In the genomic region with DNA sequence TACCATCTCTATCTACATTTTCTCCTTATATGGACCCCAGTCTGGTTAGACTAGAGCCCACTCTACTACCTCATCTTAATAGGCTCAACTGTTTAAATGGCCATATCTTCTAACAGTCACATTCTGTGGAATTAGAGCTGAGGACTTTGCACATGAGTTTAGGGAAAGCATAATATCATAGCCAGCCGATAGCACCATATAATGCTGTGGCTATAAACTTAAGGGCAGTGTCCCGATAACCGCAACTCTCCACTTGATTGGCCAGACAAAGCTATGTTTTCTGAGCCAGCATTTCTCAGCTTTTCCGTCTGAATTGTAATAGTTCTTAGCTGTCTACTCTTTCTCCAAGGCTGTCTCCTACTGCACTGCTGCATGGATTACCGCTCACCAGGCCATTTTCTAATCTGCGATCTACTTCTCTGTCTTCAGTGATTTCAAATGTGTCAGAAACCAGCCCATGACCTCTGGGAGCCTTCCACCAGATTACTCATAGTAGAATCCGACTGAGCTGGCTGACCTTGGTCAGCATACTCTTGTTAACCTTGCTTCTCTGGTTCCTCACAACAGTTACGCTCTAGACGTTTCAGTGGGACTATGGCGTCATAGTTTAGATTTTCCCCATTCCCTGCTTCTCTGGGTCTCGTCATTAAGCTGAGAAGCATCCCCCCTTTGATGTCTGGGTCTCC, we compare ENCODE assay signal across 26 mouse cellular contexts.
DNase-seq lines count a peak whose midpoint lies in the region; ATAC-seq and TF ChIP-seq lines count a peak whose summit lies in the region.
"Had no signal": no experiment of that assay in that cellular context is flagged by ENCODE, and none has a peak within 500 bp of the region (broad histone marks: within the 10 kb centered on the region; RNA-seq: fewer than 3 reads in every experiment).

No protein-coding gene starts in this region.

- H3K4me2 ChIP-seq in forebrain, embryonic 14.5 days (ENCODE audit: low read length) = no peak overlapping the region
- H3K4me2 ChIP-seq: heart, embryonic 13.5 days; limb, embryonic 12.5 days; liver, embryonic 15.5 days; lung, embryonic 14.5 days; neural tube, embryonic 15.5 days had no signal

- WGBS in small intestine, adult 2 months = 65% methylated on average over 11 of the region's 11 CpGs
- WGBS in forebrain, embryonic 14.5 days = 86% methylated on average over 11 of the region's 11 CpGs

- H3K4me1 ChIP-seq in small intestine, adult 2 months (ENCODE audit: control insufficient read depth, insufficient read depth, insufficient read length, low read length) = peaks cover 12% of the 10 kb centered on the region; the same call in 1 of the 2 replicates
- no peaks in the 10 kb centered on the region for H3K4me1 ChIP-seq in forebrain, embryonic 14.5 days (ENCODE audit: control insufficient read depth, insufficient read depth, low read length)
- H3K4me1 ChIP-seq: heart, embryonic 13.5 days; hindbrain, embryonic 10.5 days; limb, embryonic 12.5 days; liver, embryonic 15.5 days; neural tube, embryonic 15.5 days had no signal

- no peak for TF ChIP-seq CTCF in small intestine, adult 2 months (IDR thresholded peaks at IDR 0.05; ENCODE audit: extremely low read depth, insufficient read length, insufficient replicate concordance, low read depth, low read length)

- no peaks in the 10 kb centered on the region for H3K9me3 ChIP-seq in forebrain, embryonic 14.5 days (replicated peaks; ENCODE audit: control insufficient read depth, low read length)
- H3K9me3 ChIP-seq: heart, embryonic 13.5 days; hindbrain, embryonic 10.5 days; limb, embryonic 12.5 days; liver, embryonic 15.5 days; neural tube, embryonic 15.5 days had no signal

- no peaks in the 10 kb centered on the region for H3K36me3 ChIP-seq in small intestine, adult 2 months (ENCODE audit: control insufficient read depth, insufficient read depth, low read length)
- H3K36me3 ChIP-seq in forebrain, embryonic 14.5 days (ENCODE audit: control insufficient read depth, insufficient read depth, low read length) = no peaks in the 10 kb centered on the region
- H3K36me3 ChIP-seq: heart, embryonic 13.5 days; hindbrain, embryonic 10.5 days; limb, embryonic 12.5 days; liver, embryonic 15.5 days; neural tube, embryonic 15.5 days had no signal

- no peak overlapping the region for H3K4me3 ChIP-seq in small intestine, adult 2 months (ENCODE audit: low read depth, low read length)
- H3K4me3 ChIP-seq in forebrain, embryonic 14.5 days (ENCODE audit: low read depth, low read length) = no peak overlapping the region
- H3K4me3 ChIP-seq: erythroblast, embryonic 14.5 days; heart, embryonic 13.5 days; hindbrain, embryonic 10.5 days; limb, embryonic 12.5 days; liver, embryonic 15.5 days; neural tube, embryonic 15.5 days had no signal

- H3K9ac ChIP-seq in forebrain, embryonic 14.5 days (ENCODE audit: low read length) = no peak overlapping the region
- H3K9ac ChIP-seq: forebrain, postnatal 0 days; heart, embryonic 13.5 days; limb, embryonic 12.5 days; liver, embryonic 15.5 days; lung, embryonic 14.5 days; neural tube, embryonic 15.5 days had no signal

- ATAC-seq in forebrain, embryonic 14.5 days = no peak
- ATAC-seq: forebrain, postnatal 0 days; hindbrain, embryonic 16.5 days had no signal

- TF ChIP-seq POLR2A in small intestine, adult 2 months (IDR thresholded peaks at IDR 0.05; ENCODE audit: low read depth, low read length) = no peak

- H3K27me3 ChIP-seq in small intestine, adult 2 months (ENCODE audit: control insufficient read depth, insufficient read depth, low read length) = no peaks in the 10 kb centered on the region
- H3K27me3 ChIP-seq in forebrain, embryonic 14.5 days (replicated peaks; ENCODE audit: control insufficient read depth, insufficient read depth, low read length) = no peaks in the 10 kb centered on the region
- H3K27me3 ChIP-seq: heart, embryonic 13.5 days; limb, embryonic 12.5 days; liver, embryonic 15.5 days; neural tube, embryonic 15.5 days had no signal

- peak overlapping the region; percentile 75 for H3K27ac ChIP-seq in small intestine, adult 2 months (ENCODE audit: insufficient read depth, low read depth, low read length)
- no peak overlapping the region for H3K27ac ChIP-seq in forebrain, embryonic 14.5 days (ENCODE audit: low read depth, low read length)
- H3K27ac ChIP-seq: heart, embryonic 13.5 days; hindbrain, embryonic 10.5 days; limb, embryonic 12.5 days; liver, embryonic 15.5 days; neural tube, embryonic 15.5 days had no signal

- DNase-seq in 3T3-L1 (ENCODE audit: low read depth, low spot score) = peak; percentile 62
- DNase-seq in adrenal gland, adult 2 months = peak; percentile 83
- peak; percentile 66 to 72 for DNase-seq in adrenal gland, postnatal 36 days
- DNase-seq in forebrain, embryonic 14.5 days (ENCODE audit: low spot score) = no peak
- no peak for DNase-seq in cerebellum, adult 18-20 months
- DNase-seq in MN1 (ENCODE audit: low spot score) = no peak
- DNase-seq: B cell, adult 2 months; cerebellum, adult 11-12 months; cerebellum, postnatal 10 days; forebrain, postnatal 0 days; heart, postnatal 10 days; kidney, adult 9 months; kidney, postnatal 10 days; layer of hippocampus, adult 9-11 months; lung, embryonic 14.5 days; lung, postnatal 14 days; midbrain, embryonic 14.5 days; right cerebral cortex, adult 18-20 months had no signal

Comparison
In these comparisons a context has a peak if more than half of its experiments do, and no peak if none do; other contexts are left out.
1. DNase-seq: peak in 3T3-L1 (single experiment), adrenal gland, adult 2 months (single experiment) and adrenal gland, postnatal 36 days (2 of 2); none in forebrain, embryonic 14.5 days (single experiment), cerebellum, adult 18-20 months (0 of 2) and MN1 (single experiment).